ENCODE assay signal across 9 mouse cellular contexts in the genomic region with DNA sequence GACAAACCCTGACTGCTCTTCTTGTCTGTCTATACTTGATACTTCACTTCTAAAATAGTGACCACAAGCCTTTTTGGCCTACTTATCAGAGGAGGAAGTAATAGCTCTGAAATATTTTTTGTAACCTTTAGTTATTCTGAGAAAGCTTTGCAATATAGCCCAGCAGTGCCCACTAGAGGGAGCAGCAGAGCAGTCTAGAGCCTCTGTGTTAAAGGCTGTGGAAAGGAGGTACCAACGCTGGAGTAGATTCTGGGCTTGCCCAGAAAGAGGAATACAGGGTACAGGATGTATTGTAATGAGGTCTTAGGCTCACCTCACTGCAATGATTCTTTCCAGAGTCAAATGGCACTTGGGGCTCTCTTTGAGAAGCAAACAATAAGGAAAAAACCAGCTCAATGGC.
DNase-seq lines count a peak whose midpoint lies in the region; ATAC-seq lines count a peak whose summit lies in the region.
"Had no signal": no experiment of that assay in that cellular context is flagged by ENCODE, and none has a peak within 500 bp of the region (broad histone marks: within the 10 kb centered on the region; RNA-seq: fewer than 3 reads in every experiment).

No protein-coding gene starts in this region.

- intact Hi-C loops in heart, postnatal 25 days (cut with DNase I) = no loop called here

- peak overlapping the region; percentile 62 for H3K27ac ChIP-seq in hindbrain, embryonic 10.5 days
- H3K27ac ChIP-seq in midbrain, embryonic 15.5 days = peak overlapping the region; percentile 31; the same call in 1 of the 2 replicates

- peak; percentile 89 for ATAC-seq in midbrain, embryonic 15.5 days (replicated peaks)

- no peak overlapping the region for H3K9ac ChIP-seq in midbrain, embryonic 15.5 days

- no peak overlapping the region for H3K4me3 ChIP-seq in hindbrain, embryonic 10.5 days
- no peak overlapping the region for H3K4me3 ChIP-seq in midbrain, embryonic 15.5 days

- H3K4me1 ChIP-seq in hindbrain, embryonic 10.5 days (replicated peaks) = peaks cover 50% of the 10 kb centered on the region
- 0 out of 2 replicates have a peak, but pooled peaks cover 6% of the 10 kb centered on the region for H3K4me1 ChIP-seq in midbrain, embryonic 15.5 days

- DNase-seq in heart, adult 18-20 months = peak; percentile 22 to 77
- no peak for DNase-seq in heart, postnatal 25 days (ENCODE audit: low spot score)
- peak; percentile 43 to 59 for DNase-seq in adrenal gland, adult 18-20 months (ENCODE audit: low spot score in 2 of 2)
- peak; percentile 86 for DNase-seq in embryo, embryonic 10.5 days (ENCODE audit: low spot score)
- peak; percentile 74 for DNase-seq in hindbrain, embryonic 10.5 days (ENCODE audit: low spot score)
- peak; percentile 83 to 92 for DNase-seq in left cerebral cortex, adult 18-20 months (ENCODE audit: low spot score in 2 of 2)
- peak; percentile 63 for DNase-seq in thymus, postnatal 14 days

- WGBS in hindbrain, embryonic 10.5 days = 20% methylated on average over 1 of the region's 1 CpGs
- WGBS in midbrain, embryonic 15.5 days = 0% methylated on average over 1 of the region's 1 CpGs

- H3K4me2 ChIP-seq in midbrain, embryonic 15.5 days = no peak overlapping the region

- H3K9me3 ChIP-seq in hindbrain, embryonic 10.5 days = no peaks in the 10 kb centered on the region
- no peaks in the 10 kb centered on the region for H3K9me3 ChIP-seq in midbrain, embryonic 15.5 days

- no peaks in the 10 kb centered on the region for H3K36me3 ChIP-seq in hindbrain, embryonic 10.5 days
- H3K36me3 ChIP-seq in midbrain, embryonic 15.5 days (replicated peaks) = no peaks in the 10 kb centered on the region
- H3K36me3 ChIP-seq: G1E had no signal

- H3K27me3 ChIP-seq in hindbrain, embryonic 10.5 days (ENCODE audit: insufficient read depth, poor library complexity, severe bottlenecking) = no peaks in the 10 kb centered on the region
- H3K27me3 ChIP-seq in midbrain, embryonic 15.5 days (replicated peaks) = no peaks in the 10 kb centered on the region
